Mouse (Mus musculus): ENCODE measurements around the gene Pxmp4. TPM values are rescaled to one million over a fixed set of nuclear protein-coding genes. Genes with fewer than 3 reads are reported as not detected.
A peak's percentile ranks its signal among the peaks of the same experiment; 100 is the strongest.

Gene Pxmp4
- polyA plus RNA-seq (2015; fragmentation: Nextera tagmentation; extraction: Ambion mirVana), result 43.0 and 44.9 TPM in 2 replicates

DNA sequence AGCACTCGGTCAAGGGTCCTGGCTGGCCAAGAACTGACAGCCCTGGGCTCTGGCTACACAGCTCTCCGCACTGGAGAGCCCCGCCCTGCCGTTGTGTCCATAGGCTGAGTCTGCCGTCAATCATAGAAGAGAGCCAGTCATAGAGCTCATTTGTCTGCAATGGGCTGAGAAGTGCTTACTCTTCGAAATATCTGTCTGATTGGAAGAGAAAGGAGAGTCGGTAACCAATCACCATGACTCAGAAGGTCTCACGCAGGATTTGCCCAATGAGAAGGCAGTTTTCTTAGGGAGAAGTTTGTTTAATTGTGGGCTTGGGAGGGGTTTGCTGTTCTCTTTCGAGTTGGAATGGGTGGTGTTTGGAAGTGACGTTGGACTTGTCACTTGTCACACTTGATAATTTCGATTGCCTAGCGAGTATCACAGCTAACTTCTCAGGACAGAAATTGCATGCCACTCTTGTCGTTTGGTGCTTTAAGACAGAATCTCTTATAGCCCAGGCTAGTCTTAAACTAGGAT, at the start of gene Pxmp4:
TSS of gene Pxmp4 (minus strand) at position 71 of the 516 bp plus-strand sequence.
- Histone ChIP-seq H3K36me3 (ENCODE audit: control insufficient read depth, insufficient read depth) (no peaks in the 10 kb centered on the region), H3K4me2 (ENCODE audit: low read depth, low read length) (peak within 1 kb of the TSS; percentile 96), H3K27me3 (ENCODE audit: control insufficient read depth, insufficient read depth, low read depth, low read length) (no peaks in the 10 kb centered on the region), H3K4me3 (ENCODE audit: low read depth, low read length) (peak within 1 kb of the TSS; percentile 75), H3K27ac (ENCODE audit: low read length) (peak within 1 kb of the TSS; percentile 92), H3K9me3 (replicated peaks; ENCODE audit: control insufficient read depth, low read length) (no peaks in the 10 kb centered on the region), H3K9ac (ENCODE audit: low read depth, low read length) (peak within 1 kb of the TSS; percentile 86), H3K4me1 (ENCODE audit: control insufficient read depth, low read depth, low read length) (peaks cover 20% of the 10 kb centered on the region)
- WGBS (ENCODE audit: insufficient replicate concordance), result 0% methylated on average over 13 of the region's 13 CpGs
- ATAC-seq (ENCODE audit: low read depth), result peak; percentile 99

- 46% methylated on average over 8 of the region's 8 CpGs for WGBS (ENCODE audit: insufficient replicate concordance)
- no peak within 1 kb of the TSS for H3K9ac ChIP-seq (ENCODE audit: low read depth, low read length)
- H3K36me3 ChIP-seq (ENCODE audit: control insufficient read depth, insufficient read depth), result no peaks in the 10 kb centered on the region
- no peak for ATAC-seq (ENCODE audit: low read depth)
- H3K27ac ChIP-seq (ENCODE audit: low read length), result no peak within 1 kb of the TSS
- H3K4me2 ChIP-seq (ENCODE audit: low read depth, low read length), result no peak within 1 kb of the TSS
- H3K4me1 ChIP-seq (ENCODE audit: control insufficient read depth, low read depth, low read length), result peaks cover 7% of the 10 kb centered on the region
- 0 out of 2 replicates have a peak, but pooled peaks cover 5% of the 10 kb centered on the region for H3K9me3 ChIP-seq (replicated peaks; ENCODE audit: control insufficient read depth, low read length)
- H3K4me3 ChIP-seq (ENCODE audit: low read depth, low read length), result no peak within 1 kb of the TSS
- no peaks in the 10 kb centered on the region for H3K27me3 ChIP-seq (ENCODE audit: control insufficient read depth, insufficient read depth, low read depth, low read length)
Observed at GRCm38 (mm10) chr2:154651363-154651762, 47.9 kb upstream of the Pxmp4 start, which contains the start of gene Chmp4b. Chmp4b (plus strand) TSS chr2:154651705.

DNA sequence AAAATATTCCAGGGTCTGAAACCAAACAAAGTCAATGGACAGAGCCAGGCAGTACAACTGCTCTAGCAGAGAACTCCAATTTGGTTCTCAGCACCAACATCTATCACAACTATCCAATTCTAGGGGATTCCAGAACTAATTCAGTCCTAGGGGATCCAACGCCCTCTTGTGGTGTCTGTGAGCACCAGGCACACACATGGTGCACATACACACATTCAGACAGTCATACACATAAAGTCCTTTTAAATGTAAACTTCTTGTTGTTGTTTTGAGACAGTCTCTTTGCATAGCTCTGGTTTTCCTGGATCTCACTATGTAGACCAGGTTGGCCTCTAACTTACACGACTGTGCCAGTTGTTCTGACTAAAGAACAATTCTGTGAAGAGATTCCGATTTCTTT, 46.9 kb upstream of the Pxmp4 start:
- no peaks in the 10 kb centered on the region; the same call in 1 of the 2 replicates for H3K36me3 ChIP-seq (ENCODE audit: control insufficient read depth, insufficient read depth)
- ATAC-seq (ENCODE audit: low read depth), result no peak
- no peak overlapping the region for H3K27ac ChIP-seq (ENCODE audit: low read length)
- no peak overlapping the region for H3K9ac ChIP-seq (ENCODE audit: low read depth, low read length)
- 71% methylated on average over 3 of the region's 3 CpGs for WGBS (ENCODE audit: insufficient replicate concordance)
- H3K4me1 ChIP-seq (ENCODE audit: control insufficient read depth, low read depth, low read length), result no peaks in the 10 kb centered on the region; the same call in 1 of the 2 replicates
- H3K27me3 ChIP-seq (ENCODE audit: control insufficient read depth, insufficient read depth, low read depth, low read length), result no peaks in the 10 kb centered on the region
- 0 out of 2 replicates have a peak, but pooled peaks cover 5% of the 10 kb centered on the region for H3K9me3 ChIP-seq (replicated peaks; ENCODE audit: control insufficient read depth, low read length)
- H3K4me2 ChIP-seq (ENCODE audit: low read depth, low read length), result no peak overlapping the region
- H3K4me3 ChIP-seq (ENCODE audit: low read depth, low read length), result no peak overlapping the region

GRCm38 (mm10) chr2:154648086-154648485, 44.6 kb upstream of the Pxmp4 start:
- Histone ChIP-seq H3K36me3 (ENCODE audit: control insufficient read depth, insufficient read depth) (peaks cover 2% of the 10 kb centered on the region; the same call in 1 of the 2 replicates), H3K9ac (ENCODE audit: low read depth, low read length) (no peak overlapping the region), H3K27me3 (ENCODE audit: control insufficient read depth, insufficient read depth, low read depth, low read length) (no peaks in the 10 kb centered on the region), H3K27ac (ENCODE audit: low read length) (no peak overlapping the region), H3K4me1 (ENCODE audit: control insufficient read depth, low read depth, low read length) (no peaks in the 10 kb centered on the region; the same call in 1 of the 2 replicates), H3K4me3 (ENCODE audit: low read depth, low read length) (no peak overlapping the region), H3K9me3 (replicated peaks; ENCODE audit: control insufficient read depth, low read length) (0 out of 2 replicates have a peak, but pooled peaks cover 5% of the 10 kb centered on the region), H3K4me2 (ENCODE audit: low read depth, low read length) (no peak overlapping the region)
- WGBS (ENCODE audit: insufficient replicate concordance), result 29% methylated on average over 3 of the region's 3 CpGs
- ATAC-seq (ENCODE audit: low read depth), result no peak

DNA sequence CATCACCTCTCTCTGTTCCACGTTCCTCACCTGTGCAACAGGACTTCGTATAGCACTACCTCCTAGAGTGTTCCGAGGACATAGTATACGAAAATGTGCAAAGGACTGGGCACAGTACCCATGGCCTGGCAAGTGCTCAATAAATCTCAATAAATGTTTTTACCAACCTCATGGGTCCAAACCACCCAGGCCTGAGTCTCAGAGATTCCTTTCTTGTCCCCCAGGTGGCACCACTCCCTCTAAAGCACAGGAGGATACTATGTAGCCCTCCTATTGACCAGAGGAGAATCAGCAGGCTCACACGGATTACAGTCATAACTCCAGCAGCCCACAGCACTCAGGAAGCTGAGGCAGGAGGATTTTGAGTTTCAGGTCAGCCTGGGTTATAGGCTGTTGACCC, 43.1 kb upstream of the Pxmp4 start:
- peaks cover 2% of the 10 kb centered on the region; the same call in 1 of the 2 replicates for H3K36me3 ChIP-seq (ENCODE audit: control insufficient read depth, insufficient read depth)
- no peak overlapping the region for H3K4me2 ChIP-seq (ENCODE audit: low read depth, low read length)
- no peak overlapping the region for H3K4me3 ChIP-seq (ENCODE audit: low read depth, low read length)
- ATAC-seq (ENCODE audit: low read depth), result peak; percentile 44
- H3K4me1 ChIP-seq (ENCODE audit: control insufficient read depth, low read depth, low read length), result peaks cover 12% of the 10 kb centered on the region
- H3K27ac ChIP-seq (ENCODE audit: low read length), result no peak overlapping the region
- H3K9me3 ChIP-seq (replicated peaks; ENCODE audit: control insufficient read depth, low read length), result 0 out of 2 replicates have a peak, but pooled peaks cover 5% of the 10 kb centered on the region
- H3K9ac ChIP-seq (ENCODE audit: low read depth, low read length), result no peak overlapping the region
- H3K27me3 ChIP-seq (ENCODE audit: control insufficient read depth, insufficient read depth, low read depth, low read length), result no peaks in the 10 kb centered on the region
- WGBS (ENCODE audit: insufficient replicate concordance), result 71% methylated on average over 5 of the region's 5 CpGs

GRCm38 (mm10) chr2:154642712-154643385, 39.3 kb upstream of the Pxmp4 start:
- H3K9me3 ChIP-seq (replicated peaks; ENCODE audit: control insufficient read depth, low read length), result peaks cover 4% of the 10 kb centered on the region
- no peak overlapping the region for H3K4me3 ChIP-seq (ENCODE audit: low read depth, low read length)
- no peak overlapping the region for H3K9ac ChIP-seq (ENCODE audit: low read depth, low read length)
- H3K27me3 ChIP-seq (ENCODE audit: control insufficient read depth, insufficient read depth, low read depth, low read length), result no peaks in the 10 kb centered on the region
- no peak overlapping the region for H3K27ac ChIP-seq (ENCODE audit: low read length)
- WGBS (ENCODE audit: insufficient replicate concordance), result 47% methylated on average over 6 of the region's 6 CpGs
- H3K4me1 ChIP-seq (ENCODE audit: control insufficient read depth, low read depth, low read length), result peaks cover 12% of the 10 kb centered on the region
- peaks cover 10% of the 10 kb centered on the region for H3K36me3 ChIP-seq (ENCODE audit: control insufficient read depth, insufficient read depth)
- no peak for ATAC-seq (ENCODE audit: low read depth)
- no peak overlapping the region for H3K4me2 ChIP-seq (ENCODE audit: low read depth, low read length)

GRCm38 (mm10) chr2:154642005-154642459, 38.5 kb upstream of the Pxmp4 start:
- Histone ChIP-seq H3K9ac (ENCODE audit: low read depth, low read length) (no peak overlapping the region), H3K4me3 (ENCODE audit: low read depth, low read length) (no peak overlapping the region), H3K36me3 (ENCODE audit: control insufficient read depth, insufficient read depth) (peaks cover 11% of the 10 kb centered on the region), H3K9me3 (replicated peaks; ENCODE audit: control insufficient read depth, low read length) (peaks cover 4% of the 10 kb centered on the region), H3K27ac (ENCODE audit: low read length) (no peak overlapping the region), H3K4me2 (ENCODE audit: low read depth, low read length) (no peak overlapping the region), H3K27me3 (ENCODE audit: control insufficient read depth, insufficient read depth, low read depth, low read length) (no peaks in the 10 kb centered on the region), H3K4me1 (ENCODE audit: control insufficient read depth, low read depth, low read length) (peaks cover 12% of the 10 kb centered on the region)
- 84% methylated on average over 9 of the region's 9 CpGs for WGBS (ENCODE audit: insufficient replicate concordance)
- no peak for ATAC-seq (ENCODE audit: low read depth)

DNA sequence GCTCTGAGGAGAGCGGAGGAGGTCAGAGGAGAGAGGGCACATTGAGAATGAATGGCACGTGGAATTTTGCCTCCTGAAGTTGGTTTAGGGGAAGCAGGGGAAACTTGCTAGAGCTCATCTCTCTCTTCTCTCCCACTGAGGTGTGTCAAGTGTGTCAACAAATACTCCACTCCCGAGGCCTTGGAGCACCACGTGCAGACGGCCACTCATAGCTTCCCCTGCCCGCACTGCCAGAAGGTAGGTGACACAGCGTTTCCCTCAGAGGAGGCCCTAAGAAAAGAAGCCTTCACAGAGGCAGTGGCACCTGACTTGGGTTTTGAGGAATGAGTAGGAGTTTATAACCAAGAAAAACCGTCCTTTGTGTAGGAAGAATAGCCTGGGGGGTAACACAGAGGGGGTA, 37.7 kb upstream of the Pxmp4 start:
- 68% methylated on average over 8 of the region's 8 CpGs for WGBS (ENCODE audit: insufficient replicate concordance)
- no peak for ATAC-seq (ENCODE audit: low read depth)
- Histone ChIP-seq H3K36me3 (ENCODE audit: control insufficient read depth, insufficient read depth) (peaks cover 11% of the 10 kb centered on the region), H3K9ac (ENCODE audit: low read depth, low read length) (no peak overlapping the region), H3K27me3 (ENCODE audit: control insufficient read depth, insufficient read depth, low read depth, low read length) (no peaks in the 10 kb centered on the region), H3K4me3 (ENCODE audit: low read depth, low read length) (no peak overlapping the region), H3K27ac (ENCODE audit: low read length) (no peak overlapping the region), H3K9me3 (replicated peaks; ENCODE audit: control insufficient read depth, low read length) (peaks cover 4% of the 10 kb centered on the region), H3K4me2 (ENCODE audit: low read depth, low read length) (no peak overlapping the region), H3K4me1 (ENCODE audit: control insufficient read depth, low read depth, low read length) (peaks cover 12% of the 10 kb centered on the region)

DNA sequence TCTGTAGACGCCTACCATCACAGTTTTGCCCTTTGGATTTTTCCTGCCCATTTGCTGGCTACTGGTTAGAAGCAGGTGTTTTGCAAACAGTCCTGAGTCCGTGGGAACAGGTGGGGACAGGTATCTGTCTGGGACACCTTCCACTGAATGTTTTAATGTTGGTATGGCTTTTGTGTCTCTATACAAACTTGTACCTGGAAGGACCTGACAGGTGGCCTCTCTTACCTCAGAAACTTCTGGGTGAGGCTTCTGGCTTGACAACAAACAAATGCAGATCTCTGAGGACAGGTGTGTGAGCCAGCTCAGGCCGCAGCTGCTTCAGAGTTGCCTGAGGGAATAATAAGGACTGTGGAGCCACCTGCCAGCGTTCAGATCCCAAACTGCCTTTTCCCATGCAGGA, 35.6 kb upstream of the Pxmp4 start:
- Histone ChIP-seq H3K4me2 (ENCODE audit: low read depth, low read length) (no peak overlapping the region), H3K27ac (ENCODE audit: low read length) (no peak overlapping the region), H3K27me3 (ENCODE audit: control insufficient read depth, insufficient read depth, low read depth, low read length) (no peaks in the 10 kb centered on the region), H3K4me3 (ENCODE audit: low read depth, low read length) (no peak overlapping the region), H3K9me3 (replicated peaks; ENCODE audit: control insufficient read depth, low read length) (peaks cover 4% of the 10 kb centered on the region), H3K36me3 (ENCODE audit: control insufficient read depth, insufficient read depth) (peaks cover 9% of the 10 kb centered on the region), H3K4me1 (ENCODE audit: control insufficient read depth, low read depth, low read length) (peaks cover 30% of the 10 kb centered on the region), H3K9ac (ENCODE audit: low read depth, low read length) (no peak overlapping the region)
- ATAC-seq (ENCODE audit: low read depth), result no peak
- WGBS (ENCODE audit: insufficient replicate concordance), result 77% methylated on average over 4 of the region's 4 CpGs

All from liver, embryonic 16.5 days (tissue).